Mouse (Mus musculus): ENCODE measurements around the gene Telo2. TPM values are rescaled to one million over a fixed set of nuclear protein-coding genes. Genes with fewer than 3 reads are reported as not detected.

Gene Telo2
- polyA plus RNA-seq, 1 experiment = 39.5 TPM

DNA sequence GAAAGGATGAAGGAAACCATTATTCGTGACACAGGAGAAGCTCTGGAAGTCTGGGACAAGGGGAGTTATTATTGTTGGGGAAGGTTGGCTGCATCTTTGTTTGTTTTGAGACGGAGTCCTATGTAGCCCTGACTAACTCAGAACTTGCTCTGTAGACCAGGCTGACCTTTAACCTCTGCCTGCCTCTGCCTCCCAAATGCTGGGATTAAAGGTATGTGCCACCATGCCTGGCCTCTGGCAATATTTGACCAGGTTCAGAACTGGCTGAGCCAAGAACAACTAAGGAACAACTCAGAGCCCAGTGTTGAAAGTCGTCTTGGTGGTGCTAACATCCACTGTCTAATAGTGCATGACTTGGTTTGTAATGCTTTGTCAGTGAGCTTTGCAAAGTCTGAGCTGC, 50.6 kb downstream of the Telo2 start:
- H3K4me1 ChIP-seq (ENCODE audit: control insufficient read depth, insufficient read depth, low read length) = no peaks in the 10 kb centered on the region
- TF ChIP-seq POLR2A (IDR thresholded peaks at IDR 0.05; ENCODE audit: borderline replicate concordance, insufficient read depth, low read length) (no peak), CTCF (IDR thresholded peaks at IDR 0.05; ENCODE audit: borderline replicate concordance, insufficient read depth, low read depth, low read length) (no peak)
- H3K27ac ChIP-seq (ENCODE audit: insufficient read depth, low read length) = no peak overlapping the region
- H3K27me3 ChIP-seq (ENCODE audit: control insufficient read depth, insufficient read depth, low read length) = no peaks in the 10 kb centered on the region
- no peak for DNase-seq
- 80% methylated on average over 3 of the region's 3 CpGs for WGBS
- no peak overlapping the region for H3K4me3 ChIP-seq (replicated peaks; ENCODE audit: insufficient read depth, low read depth, low read length)

DNA sequence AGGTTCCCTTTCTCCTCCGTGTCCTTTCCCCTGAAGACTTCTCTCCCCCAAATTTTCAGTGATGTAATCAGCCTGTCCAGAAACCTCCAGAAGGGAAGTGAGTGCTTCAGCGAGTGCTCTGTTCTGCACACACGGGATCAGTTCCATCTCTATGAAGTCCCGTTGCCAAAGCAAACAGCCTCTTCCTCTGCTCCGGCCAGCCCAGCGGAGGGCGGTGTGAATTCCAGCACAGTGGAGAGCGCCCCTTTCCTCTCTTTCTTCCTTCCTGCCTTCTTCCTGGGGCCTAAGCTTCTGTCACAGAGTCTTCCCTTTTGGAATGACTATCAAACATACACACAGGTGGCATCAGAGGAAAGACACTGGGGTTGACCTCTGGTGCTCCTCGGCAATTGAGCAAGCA, 51.4 kb downstream of the Telo2 start:
- Histone ChIP-seq H3K27me3 (ENCODE audit: control insufficient read depth, insufficient read depth, low read length) (no peaks in the 10 kb centered on the region), H3K4me1 (ENCODE audit: control insufficient read depth, insufficient read depth, low read length) (no peaks in the 10 kb centered on the region), H3K27ac (ENCODE audit: insufficient read depth, low read length) (no peak overlapping the region), H3K4me3 (replicated peaks; ENCODE audit: insufficient read depth, low read depth, low read length) (no peak overlapping the region)
- TF ChIP-seq POLR2A (IDR thresholded peaks at IDR 0.05; ENCODE audit: borderline replicate concordance, insufficient read depth, low read length) = no peak
- DNase-seq = no peak
- 73% methylated on average over 9 of the region's 9 CpGs for WGBS

DNA sequence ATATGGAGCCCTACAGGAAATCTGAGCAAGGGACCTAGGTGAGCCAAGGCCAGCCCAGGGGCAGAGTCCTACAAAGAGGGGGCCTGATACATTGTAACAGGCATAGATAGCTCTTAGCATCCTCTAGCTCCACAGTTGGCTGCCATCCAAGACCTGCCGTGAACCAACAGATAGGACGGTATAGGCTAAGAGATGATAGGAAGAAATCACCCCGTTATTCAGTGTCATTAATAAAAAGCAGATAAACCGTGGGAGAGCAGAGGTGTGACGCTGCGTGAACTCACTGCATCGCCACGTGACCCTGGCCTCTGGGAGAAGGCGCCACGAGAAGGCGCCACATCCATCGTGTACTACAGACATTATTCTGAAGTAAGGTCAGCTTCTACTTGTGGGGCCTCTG, 51.9 kb downstream of the Telo2 start:
- TF ChIP-seq POLR2A (IDR thresholded peaks at IDR 0.05; ENCODE audit: borderline replicate concordance, insufficient read depth, low read length) (no peak), CTCF (IDR thresholded peaks at IDR 0.05; ENCODE audit: borderline replicate concordance, insufficient read depth, low read depth, low read length) (no peak)
- WGBS = 73% methylated on average over 12 of the region's 12 CpGs
- Histone ChIP-seq H3K27me3 (ENCODE audit: control insufficient read depth, insufficient read depth, low read length) (no peaks in the 10 kb centered on the region), H3K4me1 (ENCODE audit: control insufficient read depth, insufficient read depth, low read length) (no peaks in the 10 kb centered on the region), H3K4me3 (replicated peaks; ENCODE audit: insufficient read depth, low read depth, low read length) (no peak overlapping the region), H3K27ac (ENCODE audit: insufficient read depth, low read length) (no peak overlapping the region)
- DNase-seq = no peak

- H3K4me3 ChIP-seq (replicated peaks; ENCODE audit: insufficient read depth, low read depth, low read length) = no peak overlapping the region
- H3K27ac ChIP-seq (ENCODE audit: insufficient read depth, low read length) = no peak overlapping the region
- WGBS = 71% methylated on average over 4 of the region's 4 CpGs
These were observed 52.5 kb downstream of the Telo2 start for GRCm38 (mm10) chr17:25063261-25063660.

DNA sequence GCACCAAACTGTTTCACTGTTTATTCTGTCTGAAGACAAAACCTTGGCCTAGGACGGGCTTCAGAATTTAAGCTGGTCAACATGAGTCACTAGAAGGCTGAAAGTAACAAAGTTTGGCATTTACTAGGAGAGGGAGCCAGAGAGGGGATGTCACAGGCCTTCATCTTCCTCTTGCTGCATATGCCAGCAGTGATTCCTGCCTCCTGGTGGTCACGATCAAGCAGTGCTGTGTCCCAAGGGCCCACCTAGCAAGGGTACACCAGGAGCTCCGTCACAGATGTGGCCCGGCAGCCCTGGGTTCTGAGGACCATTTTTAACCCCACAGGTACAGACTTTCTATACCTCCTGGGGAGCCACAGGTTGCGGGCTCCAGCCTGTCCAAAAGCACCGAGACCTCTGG, 58.7 kb downstream of the Telo2 start:
- no peaks in the 10 kb centered on the region for H3K27me3 ChIP-seq (ENCODE audit: control insufficient read depth, insufficient read depth, low read length)
- TF ChIP-seq POLR2A (IDR thresholded peaks at IDR 0.05; ENCODE audit: borderline replicate concordance, insufficient read depth, low read length) (no peak), CTCF (IDR thresholded peaks at IDR 0.05; ENCODE audit: borderline replicate concordance, insufficient read depth, low read depth, low read length) (no peak)
- DNase-seq = no peak
- WGBS = 86% methylated on average over 6 of the region's 6 CpGs
- no peak overlapping the region for H3K4me3 ChIP-seq (replicated peaks; ENCODE audit: insufficient read depth, low read depth, low read length)
- H3K27ac ChIP-seq (ENCODE audit: insufficient read depth, low read length) = no peak overlapping the region
- H3K4me1 ChIP-seq (ENCODE audit: control insufficient read depth, insufficient read depth, low read length) = no peaks in the 10 kb centered on the region

More at GRCm38 (mm10) chr17:25063261-25063660, 52.5 kb downstream of the Telo2 start:
- TF ChIP-seq POLR2A (IDR thresholded peaks at IDR 0.05; ENCODE audit: borderline replicate concordance, insufficient read depth, low read length) (no peak), CTCF (IDR thresholded peaks at IDR 0.05; ENCODE audit: borderline replicate concordance, insufficient read depth, low read depth, low read length) (no peak)
- no peaks in the 10 kb centered on the region for H3K27me3 ChIP-seq (ENCODE audit: control insufficient read depth, insufficient read depth, low read length)
- no peaks in the 10 kb centered on the region for H3K4me1 ChIP-seq (ENCODE audit: control insufficient read depth, insufficient read depth, low read length)
- no peak for DNase-seq

- no peaks in the 10 kb centered on the region for H3K4me1 ChIP-seq (ENCODE audit: control insufficient read depth, insufficient read depth, low read length)
- no peak for DNase-seq
- 79% methylated on average over 9 of the region's 9 CpGs for WGBS
- no peak for TF ChIP-seq POLR2A (IDR thresholded peaks at IDR 0.05; ENCODE audit: borderline replicate concordance, insufficient read depth, low read length)
- TF ChIP-seq CTCF (IDR thresholded peaks at IDR 0.05; ENCODE audit: borderline replicate concordance, insufficient read depth, low read depth, low read length) = no peak
- H3K27me3 ChIP-seq (ENCODE audit: control insufficient read depth, insufficient read depth, low read length) = no peaks in the 10 kb centered on the region
- H3K4me3 ChIP-seq (replicated peaks; ENCODE audit: insufficient read depth, low read depth, low read length) = no peak overlapping the region
- no peak overlapping the region for H3K27ac ChIP-seq (ENCODE audit: insufficient read depth, low read length)
These were observed 62.5 kb downstream of the Telo2 start for GRCm38 (mm10) chr17:25053274-25053673.

Other genes with a start within 250 kb of the Telo2 start
- gene Igfals, start 250.0 kb downstream of the Telo2 start, polyA plus RNA-seq (2012; rRNA removed) = 0.11 and 0.27 TPM in 2 replicates
- 36.4 and 39.0 TPM in 2 replicates for gene Nubp2, start 229.6 kb downstream of the Telo2 start, polyA plus RNA-seq (2012; rRNA removed)
- 124 and 138 TPM in 2 replicates for gene Spsb3, start 229.3 kb downstream of the Telo2 start, polyA plus RNA-seq (2012; rRNA removed)
- 57.3 and 62.7 TPM in 2 replicates for gene Eme2, start 220.9 kb downstream of the Telo2 start, polyA plus RNA-seq (2012; rRNA removed)
- gene Mrps34, start 220.9 kb downstream of the Telo2 start, polyA plus RNA-seq (2012; rRNA removed) = 147 and 149 TPM in 2 replicates
- gene Nme3, start 219.5 kb downstream of the Telo2 start, polyA plus RNA-seq (2012; rRNA removed) = 99.0 and 109 TPM in 2 replicates
- 358 and 363 TPM in 2 replicates for gene Mapk8ip3, start 179.0 kb downstream of the Telo2 start, polyA plus RNA-seq (2012; rRNA removed)
- 10.6 and 12.3 TPM in 2 replicates for gene Jpt2, start 155.3 kb downstream of the Telo2 start, polyA plus RNA-seq (2012; rRNA removed)
- 19.8 and 21.3 TPM in 2 replicates for gene Cramp1l, start 100.2 kb downstream of the Telo2 start, polyA plus RNA-seq (2012; rRNA removed)
- gene Ift140, start 99.9 kb downstream of the Telo2 start, polyA plus RNA-seq (2012; rRNA removed) = 18.0 and 19.2 TPM in 2 replicates
- gene Tmem204, start 32.4 kb downstream of the Telo2 start, polyA plus RNA-seq (2012; rRNA removed) = 20.4 and 22.8 TPM in 2 replicates
- 0.11 TPM in 1 of 2 replicates, not detected in the other for gene Ptx4, start 4.8 kb upstream of the Telo2 start, polyA plus RNA-seq (2012; rRNA removed)
- gene Clcn7, start 17.4 kb upstream of the Telo2 start, polyA plus RNA-seq (2012; rRNA removed) = 50.3 and 52.7 TPM in 2 replicates
- 0.06 and 0.10 TPM in 2 replicates for gene Ccdc154, start 46.5 kb upstream of the Telo2 start, polyA plus RNA-seq (2012; rRNA removed)
- gene Gm38655, start 59.5 kb upstream of the Telo2 start, polyA plus RNA-seq (2012; rRNA removed) = not detected in 2 replicates
- 23.4 and 25.2 TPM in 2 replicates for gene BC003965, start 68.6 kb upstream of the Telo2 start, polyA plus RNA-seq (2012; rRNA removed)
- 56.2 and 57.4 TPM in 2 replicates for gene Unkl, start 72.4 kb upstream of the Telo2 start, polyA plus RNA-seq (2012; rRNA removed)
- gene Gnptg, start 124.2 kb upstream of the Telo2 start, polyA plus RNA-seq (2012; rRNA removed) = 131 and 146 TPM in 2 replicates
- gene Tsr3, start 124.2 kb upstream of the Telo2 start, polyA plus RNA-seq (2012; rRNA removed) = 40.4 and 42.4 TPM in 2 replicates
- gene Baiap3, start 140.4 kb upstream of the Telo2 start, polyA plus RNA-seq (2012; rRNA removed) = 24.4 and 26.5 TPM in 2 replicates
- gene Ube2i, start 158.7 kb upstream of the Telo2 start, polyA plus RNA-seq (2012; rRNA removed) = 253 and 255 TPM in 2 replicates
- gene Prss34, start 182.4 kb upstream of the Telo2 start, polyA plus RNA-seq (2012; rRNA removed) = not detected in 2 replicates
- not detected in 2 replicates for gene Prss28, start 192.7 kb upstream of the Telo2 start, polyA plus RNA-seq (2012; rRNA removed)
- gene Prss29, start 202.7 kb upstream of the Telo2 start, polyA plus RNA-seq (2012; rRNA removed) = not detected in 2 replicates
- gene Tpsab1, start 229.6 kb upstream of the Telo2 start, polyA plus RNA-seq (2012; rRNA removed) = not detected in 2 replicates